Comparison of ENCODE assay signal across 24 mouse cellular contexts in the genomic region with DNA sequence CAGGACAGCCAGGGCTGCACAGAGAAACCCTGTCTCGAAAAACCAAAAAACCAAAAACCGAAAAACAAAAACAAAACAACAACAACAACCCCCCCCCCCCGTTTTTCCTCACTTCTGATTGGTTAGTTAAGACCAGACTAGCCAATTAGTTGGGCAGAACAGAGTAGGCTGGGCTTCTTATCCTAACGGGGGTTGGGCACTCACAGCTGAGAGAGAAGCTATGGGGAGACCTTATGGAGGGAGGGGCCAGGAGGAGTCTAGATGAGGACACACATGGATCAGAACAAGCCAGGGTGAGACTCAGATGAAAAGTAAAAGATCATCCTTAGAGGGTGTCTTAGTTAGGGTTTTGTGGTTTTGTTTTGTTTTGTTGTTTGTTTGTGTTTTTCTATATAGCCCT. TPM values are rescaled to one million over a fixed set of nuclear protein-coding genes. Genes with fewer than 3 reads are reported as not detected.
DNase-seq lines count a peak whose midpoint lies in the region; ATAC-seq lines count a peak whose summit lies in the region.
"Had no signal": no experiment of that assay in that cellular context is flagged by ENCODE, and none has a peak within 500 bp of the region (broad histone marks: within the 10 kb centered on the region; RNA-seq: fewer than 3 reads in every experiment).

No protein-coding gene starts in this region.

- no peak overlapping the region for H3K4me2 ChIP-seq in heart, embryonic 11.5 days
- H3K4me2 ChIP-seq in liver, embryonic 13.5 days = no peak overlapping the region
- no peak overlapping the region for H3K4me2 ChIP-seq in liver, embryonic 11.5 days
- no peak overlapping the region for H3K4me2 ChIP-seq in kidney, embryonic 16.5 days (replicated peaks; ENCODE audit: low read depth, low read length)
- no peak overlapping the region for H3K4me2 ChIP-seq in forebrain, embryonic 14.5 days (ENCODE audit: low read length)
- H3K4me2 ChIP-seq: embryonic facial prominence, embryonic 12.5 days; forebrain, embryonic 13.5 days had no signal

- WGBS in heart, embryonic 11.5 days (ENCODE audit: insufficient replicate concordance) = 38% methylated on average over 4 of the region's 4 CpGs
- WGBS in liver, embryonic 13.5 days (ENCODE audit: insufficient replicate concordance) = 38% methylated on average over 4 of the region's 4 CpGs
- 43% methylated on average over 4 of the region's 4 CpGs for WGBS in liver, embryonic 11.5 days
- WGBS in kidney, embryonic 16.5 days = 52% methylated on average over 4 of the region's 4 CpGs
- WGBS in forebrain, embryonic 14.5 days = 57% methylated on average over 4 of the region's 4 CpGs

- no peaks in the 10 kb centered on the region; the same call in 1 of the 2 replicates for H3K4me1 ChIP-seq in heart, embryonic 11.5 days (ENCODE audit: control insufficient read depth, insufficient read depth, low read length)
- peaks cover 15% of the 10 kb centered on the region for H3K4me1 ChIP-seq in liver, embryonic 13.5 days (replicated peaks)
- no peaks in the 10 kb centered on the region for H3K4me1 ChIP-seq in liver, embryonic 11.5 days (replicated peaks; ENCODE audit: control insufficient read depth, insufficient read depth, low read length)
- H3K4me1 ChIP-seq in kidney, embryonic 16.5 days (ENCODE audit: insufficient read depth, low read length) = no peaks in the 10 kb centered on the region; the same call in 1 of the 2 replicates
- H3K4me1 ChIP-seq in forebrain, embryonic 14.5 days (ENCODE audit: control insufficient read depth, insufficient read depth, low read length) = no peaks in the 10 kb centered on the region

- H3K4me3 ChIP-seq in heart, embryonic 11.5 days (ENCODE audit: low read depth, low read length) = no peak overlapping the region
- H3K4me3 ChIP-seq in liver, embryonic 13.5 days (replicated peaks) = no peak overlapping the region
- no peak overlapping the region for H3K4me3 ChIP-seq in liver, embryonic 11.5 days (ENCODE audit: low read depth, low read length)
- H3K4me3 ChIP-seq in kidney, embryonic 16.5 days (ENCODE audit: low read length) = no peak overlapping the region
- H3K4me3 ChIP-seq in forebrain, embryonic 14.5 days (ENCODE audit: low read depth, low read length) = no peak overlapping the region
- H3K4me3 ChIP-seq: embryonic facial prominence, embryonic 10.5 days; embryonic facial prominence, embryonic 12.5 days; forebrain, embryonic 13.5 days had no signal

- no peaks in the 10 kb centered on the region for H3K36me3 ChIP-seq in heart, embryonic 11.5 days (ENCODE audit: control insufficient read depth, insufficient read depth, low read length)
- no peaks in the 10 kb centered on the region for H3K36me3 ChIP-seq in liver, embryonic 13.5 days
- H3K36me3 ChIP-seq in liver, embryonic 11.5 days (ENCODE audit: control insufficient read depth, insufficient read depth, low read length) = no peaks in the 10 kb centered on the region
- no peaks in the 10 kb centered on the region for H3K36me3 ChIP-seq in kidney, embryonic 16.5 days (ENCODE audit: insufficient read depth, low read length)
- no peaks in the 10 kb centered on the region for H3K36me3 ChIP-seq in forebrain, embryonic 14.5 days (ENCODE audit: control insufficient read depth, insufficient read depth, low read length)
- H3K36me3 ChIP-seq: embryonic facial prominence, embryonic 10.5 days; embryonic facial prominence, embryonic 12.5 days; G1E had no signal

- 0 out of 2 replicates have a peak, but pooled peaks have one; percentile 64 for ATAC-seq in heart, embryonic 11.5 days (replicated peaks; ENCODE audit: insufficient number of reproducible peaks, low FRiP score, low TSS enrichment)
- peak; percentile 27; the same call in 1 of the 2 replicates for ATAC-seq in liver, embryonic 13.5 days (ENCODE audit: low read depth)
- ATAC-seq in liver, embryonic 11.5 days (replicated peaks; ENCODE audit: low FRiP score) = no peak
- ATAC-seq in kidney, embryonic 16.5 days (ENCODE audit: low FRiP score, low TSS enrichment) = no peak
- ATAC-seq in forebrain, embryonic 14.5 days = no peak
- ATAC-seq: activated CD4-positive, CD25-positive, alpha-beta regulatory T cell, adult 4 months; CD4-positive, CD25-positive, alpha-beta regulatory T cell, adult 4 months; forebrain, embryonic 13.5 days; forebrain, embryonic 16.5 days; Patski had no signal

- H3K27ac ChIP-seq in heart, embryonic 11.5 days (ENCODE audit: low read depth, low read length) = no peak overlapping the region
- no peak overlapping the region for H3K27ac ChIP-seq in liver, embryonic 13.5 days
- no peak overlapping the region for H3K27ac ChIP-seq in liver, embryonic 11.5 days (ENCODE audit: low read depth, low read length)
- no peak overlapping the region for H3K27ac ChIP-seq in kidney, embryonic 16.5 days (ENCODE audit: low read length)
- H3K27ac ChIP-seq in forebrain, embryonic 14.5 days (ENCODE audit: low read depth, low read length) = no peak overlapping the region
- H3K27ac ChIP-seq: embryonic facial prominence, embryonic 10.5 days; embryonic facial prominence, embryonic 12.5 days; forebrain, embryonic 13.5 days had no signal

- H3K9me3 ChIP-seq in heart, embryonic 11.5 days (replicated peaks; ENCODE audit: control insufficient read depth, low read length) = no peaks in the 10 kb centered on the region
- no peaks in the 10 kb centered on the region for H3K9me3 ChIP-seq in liver, embryonic 13.5 days (replicated peaks)
- no peaks in the 10 kb centered on the region for H3K9me3 ChIP-seq in liver, embryonic 11.5 days (ENCODE audit: control insufficient read depth, low read length)
- no peaks in the 10 kb centered on the region for H3K9me3 ChIP-seq in kidney, embryonic 16.5 days (ENCODE audit: low read length)
- no peaks in the 10 kb centered on the region for H3K9me3 ChIP-seq in forebrain, embryonic 14.5 days (replicated peaks; ENCODE audit: control insufficient read depth, low read length)
- H3K9me3 ChIP-seq: embryonic facial prominence, embryonic 10.5 days; embryonic facial prominence, embryonic 12.5 days; forebrain, embryonic 13.5 days; G1E had no signal

- H3K27me3 ChIP-seq in heart, embryonic 11.5 days (ENCODE audit: control insufficient read depth, insufficient read depth, low read length) = no peaks in the 10 kb centered on the region
- 0 out of 2 replicates have a peak, but pooled peaks cover 2% of the 10 kb centered on the region for H3K27me3 ChIP-seq in liver, embryonic 13.5 days
- no peaks in the 10 kb centered on the region for H3K27me3 ChIP-seq in liver, embryonic 11.5 days (replicated peaks; ENCODE audit: control insufficient read depth, insufficient read depth, low read length)
- H3K27me3 ChIP-seq in kidney, embryonic 16.5 days (ENCODE audit: insufficient read depth, low read length) = no peaks in the 10 kb centered on the region
- no peaks in the 10 kb centered on the region for H3K27me3 ChIP-seq in forebrain, embryonic 14.5 days (replicated peaks; ENCODE audit: control insufficient read depth, insufficient read depth, low read length)
- H3K27me3 ChIP-seq: embryonic facial prominence, embryonic 12.5 days; forebrain, embryonic 13.5 days; Patski had no signal

- no peak overlapping the region for H3K9ac ChIP-seq in heart, embryonic 11.5 days (ENCODE audit: low read depth, low read length)
- H3K9ac ChIP-seq in liver, embryonic 13.5 days = no peak overlapping the region
- H3K9ac ChIP-seq in liver, embryonic 11.5 days (ENCODE audit: low read depth, low read length) = no peak overlapping the region
- no peak overlapping the region for H3K9ac ChIP-seq in kidney, embryonic 16.5 days (replicated peaks; ENCODE audit: low read length)
- H3K9ac ChIP-seq in forebrain, embryonic 14.5 days (ENCODE audit: low read length) = no peak overlapping the region
- H3K9ac ChIP-seq: embryonic facial prominence, embryonic 12.5 days; forebrain, embryonic 13.5 days had no signal

- no peak for DNase-seq in heart, adult 9 months (ENCODE audit: low spot score in 2 of 2)
- DNase-seq in liver, embryonic 13.5 days = no peak
- no peak for DNase-seq in liver, embryonic 11.5 days (ENCODE audit: low spot score)
- DNase-seq in R1 (ENCODE audit: low read depth, low spot score) = peak; percentile 89
- DNase-seq in forebrain, embryonic 14.5 days (ENCODE audit: low spot score) = no peak
- DNase-seq: adrenal gland, adult 8-10 months; adrenal gland, postnatal 14 days; adrenal gland, postnatal 36 days; B cell, adult 2 months; cerebellum, adult 11-12 months; cerebellum, adult 2 months; cerebellum, adult 9-10 months; cerebellum, postnatal 10 days; cerebellum, postnatal 25 days had no signal

RNA-seq across cellular contexts. Expression of a gene that starts 5.3 kb away (rescaled TPM):
- 222 and 243 TPM in 2 replicates for polyA plus RNA-seq in heart, embryonic 11.5 days (2014; fragmentation: Nextera tagmentation; extraction: Ambion mirVana)
- polyA plus RNA-seq in liver, embryonic 13.5 days (2015; fragmentation: Nextera tagmentation; extraction: Ambion mirVana) = 144 and 161 TPM in 2 replicates
- 267 and 287 TPM in 2 replicates for polyA plus RNA-seq in liver, embryonic 11.5 days (2014; fragmentation: Nextera tagmentation; extraction: Ambion mirVana)
- polyA plus RNA-seq in kidney, embryonic 16.5 days (2015; fragmentation: Nextera tagmentation; extraction: Ambion mirVana) = 337 and 347 TPM in 2 replicates
- 253 and 259 TPM in 2 replicates for polyA plus RNA-seq in forebrain, embryonic 14.5 days (2014; fragmentation: Nextera tagmentation; extraction: Ambion mirVana)

RNA-seq across cellular contexts. Expression of a gene that starts 7.8 kb away (rescaled TPM):
- polyA plus RNA-seq in heart, embryonic 11.5 days (2014; fragmentation: Nextera tagmentation; extraction: Ambion mirVana) = 9.4 and 12.8 TPM in 2 replicates
- 8.2 and 8.3 TPM in 2 replicates for polyA plus RNA-seq in liver, embryonic 13.5 days (2015; fragmentation: Nextera tagmentation; extraction: Ambion mirVana)
- polyA plus RNA-seq in liver, embryonic 11.5 days (2014; fragmentation: Nextera tagmentation; extraction: Ambion mirVana) = 14.1 and 18.6 TPM in 2 replicates
- polyA plus RNA-seq in kidney, embryonic 16.5 days (2015; fragmentation: Nextera tagmentation; extraction: Ambion mirVana) = 14.8 and 14.9 TPM in 2 replicates
- polyA plus RNA-seq in forebrain, embryonic 14.5 days (2014; fragmentation: Nextera tagmentation; extraction: Ambion mirVana) = 14.3 and 15.5 TPM in 2 replicates

RNA-seq across cellular contexts. Expression of a gene that starts 59.7 kb away (rescaled TPM):
- polyA plus RNA-seq in heart, embryonic 11.5 days (2014; fragmentation: Nextera tagmentation; extraction: Ambion mirVana) = 69.4 and 78.6 TPM in 2 replicates
- 30.0 and 35.4 TPM in 2 replicates for polyA plus RNA-seq in liver, embryonic 13.5 days (2015; fragmentation: Nextera tagmentation; extraction: Ambion mirVana)
- polyA plus RNA-seq in liver, embryonic 11.5 days (2014; fragmentation: Nextera tagmentation; extraction: Ambion mirVana) = 54.4 and 54.5 TPM in 2 replicates
- 50.7 and 54.6 TPM in 2 replicates for polyA plus RNA-seq in kidney, embryonic 16.5 days (2015; fragmentation: Nextera tagmentation; extraction: Ambion mirVana)
- 67.2 and 75.4 TPM in 2 replicates for polyA plus RNA-seq in forebrain, embryonic 14.5 days (2014; fragmentation: Nextera tagmentation; extraction: Ambion mirVana)

Comparison
In these comparisons a context has a peak if more than half of its experiments do, and no peak if none do; other contexts are left out.
1. ATAC-seq: peak in heart, embryonic 11.5 days (single experiment) and liver, embryonic 13.5 days (single experiment); none in liver, embryonic 11.5 days (single experiment), kidney, embryonic 16.5 days (single experiment) and forebrain, embryonic 14.5 days (single experiment).